Mouse (Mus musculus) heart, postnatal 36 days (tissue): ENCODE results near the gene Glyatl3. TPM values are rescaled to one million over a fixed set of nuclear protein-coding genes. Genes with fewer than 3 reads are reported as not detected.

ENCODE experiments used
- DNase-seq, 2 experiments: peaks; one replicate each; pipeline ENCODE4 v3.0.0; 2021 to 2022
- intact Hi-C: fragments of 180-260 bp; cut with DNase I; formaldehyde crosslinking; loops from one replicate; pipeline ENCODE4 v1.15.1; 2025
- total RNA-seq, 2 experiments: library from RNA; stranded (reverse); gene quantifications; 2 replicates each; pipeline ENCODE4 v1.2.3; 2021

Gene Glyatl3
- total RNA-seq, 2 experiments from 2014 or later = not detected

- intact Hi-C loops = no loop called here
- no peak for DNase-seq
Measured at GRCm38 (mm10) chr17:40868952-40869747, 45.0 kb downstream of the Glyatl3 start.

- DNase-seq = no peak
- intact Hi-C loops = no loop called here
Measured at GRCm38 (mm10) chr17:40855065-40855464, 59.1 kb downstream of the Glyatl3 start.

Other genes starting within 250 kb of the Glyatl3 start
- not detected for gene Esp1, start 187.2 kb downstream of the Glyatl3 start, total RNA-seq
- not detected for gene Crisp2, start 107.3 kb downstream of the Glyatl3 start, total RNA-seq
- gene Rhag, start 103.2 kb downstream of the Glyatl3 start, total RNA-seq = under 1 TPM; 0.22 to 0.89 TPM
- under 1 TPM; 0.30 to 0.53 TPM for gene 9130008F23Rik, start 33.8 kb downstream of the Glyatl3 start, total RNA-seq
- gene Mut, start 20.3 kb upstream of the Glyatl3 start, total RNA-seq = 100 to 1,000 TPM; 146 to 162 TPM
- gene Cenpq, start 20.7 kb upstream of the Glyatl3 start, total RNA-seq = 1 to 10 TPM; 5.3 to 5.7 TPM